Mouse (Mus musculus): ENCODE measurements around the gene Ckap2. TPM values are rescaled to one million over a fixed set of nuclear protein-coding genes. Genes with fewer than 3 reads are reported as not detected.

Ckap2 gene
- total and polyA plus RNA-seq, 3 experiments: 19.5 to 48.8 (median 31.3) TPM

- no peak overlapping the region for H3K4me2 ChIP-seq (ENCODE audit: insufficient read depth, low read depth, poor library complexity, severe bottlenecking)
- no peak for DNase-seq (ENCODE audit: extremely low read depth)
- H3K27ac ChIP-seq (ENCODE audit: insufficient read depth, low read depth): no peak overlapping the region
- peaks cover 0 to 71% of the 10 kb centered on the region in 2 experiments for H3K36me3 ChIP-seq (replicated peaks in 1 of 2; ENCODE audit: control insufficient read depth in 1 of 2, insufficient read depth in 1 of 2, low read length in 1 of 2)
- TF ChIP-seq MXI1 (IDR thresholded peaks at IDR 0.05; ENCODE audit: low read depth, low read length) (no peak), EP300 (IDR thresholded peaks at IDR 0.05; ENCODE audit: low read length) (no peak), SIN3A (IDR thresholded peaks at IDR 0.05; ENCODE audit: low read length) (no peak), JUND (conservative IDR thresholded peaks at IDR 0.05; ENCODE audit: low read depth, low read length) (no peak), CHD2 (IDR thresholded peaks at IDR 0.05; ENCODE audit: low read length) (no peak), GABPA (IDR thresholded peaks at IDR 0.05; ENCODE audit: insufficient replicate concordance, low read depth, low read length) (no peak), NELFE (IDR thresholded peaks at IDR 0.05; ENCODE audit: low read depth, low read length) (no peak), TBP (conservative IDR thresholded peaks at IDR 0.05; ENCODE audit: low read depth, low read length) (no peak), ELF1 (IDR thresholded peaks at IDR 0.05; ENCODE audit: low read depth, low read length) (no peak), UBTF (IDR thresholded peaks at IDR 0.05; ENCODE audit: low read depth, low read length) (no peak), ZKSCAN1 (IDR thresholded peaks at IDR 0.05; ENCODE audit: borderline replicate concordance, low read depth, low read length) (no peak), RAD21 (IDR thresholded peaks at IDR 0.05; ENCODE audit: low read depth, low read length) (no peak), MAZ (IDR thresholded peaks at IDR 0.05; ENCODE audit: low read depth, low read length) (no peak), HCFC1 (IDR thresholded peaks at IDR 0.05; ENCODE audit: low read depth, low read length) (no peak)
- no peaks in the 10 kb centered on the region for H3K27me3 ChIP-seq (replicated peaks)
- in situ Hi-C loops (cut with MboI; ENCODE audit: low pct_ligation_motif_present, low pct_unique_long_range_greater_than_20kb, low sequenced_read_pairs) (no loop called here), dilution Hi-C loops (cut with MboI; ENCODE audit: extremely low pct_ligation_motif_present, extremely low pct_unique_long_range_greater_than_20kb, low sequenced_read_pairs) (no loop called here)
- H3K79me2 ChIP-seq (replicated peaks; ENCODE audit: control insufficient read depth, extremely low read depth, insufficient read depth, poor library complexity, severe bottlenecking): no peaks in the 10 kb centered on the region
- H3K4me1 ChIP-seq (ENCODE audit: control insufficient read depth in 1 of 2, insufficient read depth in 2 of 2): no peaks in the 10 kb centered on the region
- H3K9me3 ChIP-seq (replicated peaks; ENCODE audit: low read length): no peaks in the 10 kb centered on the region
- no peak overlapping the region for H3K9ac ChIP-seq (ENCODE audit: insufficient read depth, low read depth)
- no peak overlapping the region for H3K4me3 ChIP-seq (replicated peaks in 1 of 3; ENCODE audit: low read depth in 2 of 3, low read length in 2 of 3, poor library complexity in 1 of 3)
Observed at GRCm38 (mm10) chr8:22145831-22146230, 39.8 kb downstream of the Ckap2 start.

- no peak overlapping the region for H3K4me2 ChIP-seq (ENCODE audit: insufficient read depth, low read depth, poor library complexity, severe bottlenecking)
- TF ChIP-seq ETS1 (conservative IDR thresholded peaks at IDR 0.05; ENCODE audit: low read depth, low read length) (no peak), CHD2 (IDR thresholded peaks at IDR 0.05; ENCODE audit: low read length) (no peak), ZKSCAN1 (IDR thresholded peaks at IDR 0.05; ENCODE audit: borderline replicate concordance, low read depth, low read length) (no peak), POLR2AphosphoS2 (IDR thresholded peaks at IDR 0.05; ENCODE audit: low read depth, low read length) (no peak), SMC3 (IDR thresholded peaks at IDR 0.05; ENCODE audit: low read depth, low read length) (no peak), NRF1 (IDR thresholded peaks at IDR 0.05; ENCODE audit: low read depth, low read length) (no peak), E2F4 (IDR thresholded peaks at IDR 0.05; ENCODE audit: insufficient replicate concordance, low read depth, low read length) (no peak), MAZ (IDR thresholded peaks at IDR 0.05; ENCODE audit: low read depth, low read length) (no peak), TCF12 (IDR thresholded peaks at IDR 0.05; ENCODE audit: low read depth, low read length) (no peak), ZMIZ1 (IDR thresholded peaks at IDR 0.05; ENCODE audit: low read depth, low read length) (no peak), GABPA (IDR thresholded peaks at IDR 0.05; ENCODE audit: insufficient replicate concordance, low read depth, low read length) (no peak), MAX (IDR thresholded peaks at IDR 0.05; ENCODE audit: low read length) (no peak), POLR2A (IDR thresholded peaks at IDR 0.05; ENCODE audit: low read depth, low read length) (no peak)
- dilution Hi-C loops (cut with MboI; ENCODE audit: extremely low pct_ligation_motif_present, extremely low pct_unique_long_range_greater_than_20kb, low sequenced_read_pairs): no loop called here
- H3K27ac ChIP-seq (ENCODE audit: insufficient read depth, low read depth): no peak overlapping the region
- H3K9ac ChIP-seq (ENCODE audit: insufficient read depth, low read depth): no peak overlapping the region
- H3K4me1 ChIP-seq (ENCODE audit: control insufficient read depth in 1 of 2, insufficient read depth in 2 of 2): no peaks in the 10 kb centered on the region
- H3K79me2 ChIP-seq (replicated peaks; ENCODE audit: control insufficient read depth, extremely low read depth, insufficient read depth, poor library complexity, severe bottlenecking): no peaks in the 10 kb centered on the region
- H3K27me3 ChIP-seq (replicated peaks): no peaks in the 10 kb centered on the region
- H3K36me3 ChIP-seq (replicated peaks in 1 of 2; ENCODE audit: control insufficient read depth in 1 of 2, insufficient read depth in 1 of 2, low read length in 1 of 2): peaks cover 0 to 66% of the 10 kb centered on the region in 2 experiments
- no peaks in the 10 kb centered on the region for H3K9me3 ChIP-seq (replicated peaks; ENCODE audit: low read length)
- DNase-seq (ENCODE audit: extremely low read depth): no peak
- no peak overlapping the region for H3K4me3 ChIP-seq (replicated peaks in 1 of 3; ENCODE audit: low read depth in 2 of 3, low read length in 2 of 3, poor library complexity in 1 of 3)
- in situ Hi-C loops (cut with MboI; ENCODE audit: low pct_ligation_motif_present, low pct_unique_long_range_greater_than_20kb, low sequenced_read_pairs): no loop called here
Observed at GRCm38 (mm10) chr8:22143764-22144491, 41.7 kb downstream of the Ckap2 start.
